12 mouse cellular contexts compared by ENCODE assay signal in genomic region chr8:117859734-117860133, GRCm38 (mm10). TPM values are rescaled to one million over a fixed set of nuclear protein-coding genes. Genes with fewer than 3 reads are reported as not detected.
DNase-seq lines count a peak whose midpoint lies in the region; ATAC-seq and TF ChIP-seq lines count a peak whose summit lies in the region.
"Had no signal": no experiment of that assay in that cellular context is flagged by ENCODE, and none has a peak within 500 bp of the region (broad histone marks: within the 10 kb centered on the region; RNA-seq: fewer than 3 reads in every experiment).

No protein-coding gene starts in this region.

- H3K27ac ChIP-seq in liver, adult 2 months (replicated peaks; ENCODE audit: insufficient read depth, low read depth, low read length) = no peak overlapping the region
- no peak overlapping the region for H3K27ac ChIP-seq in liver, postnatal 0 days (ENCODE audit: low read depth)
- H3K27ac ChIP-seq in forebrain, embryonic 12.5 days = no peak overlapping the region
- no peak overlapping the region for H3K27ac ChIP-seq in limb, embryonic 12.5 days
- H3K27ac ChIP-seq in small intestine, adult 2 months (ENCODE audit: insufficient read depth, low read depth, low read length) = no peak overlapping the region

- H3K4me2 ChIP-seq in liver, postnatal 0 days (ENCODE audit: low read depth, low read length) = no peak overlapping the region
- H3K4me2 ChIP-seq in forebrain, embryonic 12.5 days = peak overlapping the region; percentile 40
- peak overlapping the region; percentile 40 for H3K4me2 ChIP-seq in limb, embryonic 12.5 days

- no peaks in the 10 kb centered on the region for H3K79me2 ChIP-seq in liver, adult 2 months (ENCODE audit: control insufficient read depth, insufficient read depth, low read length)

- 0 out of 2 replicates have a peak, but pooled peaks cover 6% of the 10 kb centered on the region for H3K27me3 ChIP-seq in liver, adult 2 months (ENCODE audit: control insufficient read depth, insufficient read depth, low read length)
- H3K27me3 ChIP-seq in liver, postnatal 0 days (ENCODE audit: insufficient read depth, low read length) = no peaks in the 10 kb centered on the region
- H3K27me3 ChIP-seq in forebrain, embryonic 12.5 days = 0 out of 2 replicates have a peak, but pooled peaks cover 4% of the 10 kb centered on the region
- H3K27me3 ChIP-seq in limb, embryonic 12.5 days = peaks cover 8% of the 10 kb centered on the region; the same call in 1 of the 2 replicates
- no peaks in the 10 kb centered on the region for H3K27me3 ChIP-seq in small intestine, adult 2 months (ENCODE audit: control insufficient read depth, insufficient read depth, low read length)

- TF ChIP-seq POLR2A in liver, adult 2 months (IDR thresholded peaks at IDR 0.05; ENCODE audit: extremely low read depth, insufficient read depth, low read length) = no peak
- TF ChIP-seq POLR2A in small intestine, adult 2 months (IDR thresholded peaks at IDR 0.05; ENCODE audit: low read depth, low read length) = no peak

- no peak for ATAC-seq in liver, postnatal 0 days
- peak; percentile 57; the same call in 1 of the 2 replicates for ATAC-seq in forebrain, embryonic 12.5 days (ENCODE audit: low FRiP score)
- ATAC-seq in limb, embryonic 12.5 days (ENCODE audit: insufficient number of reproducible peaks, insufficient read depth, low FRiP score, low TSS enrichment, low read depth) = no peak
- ATAC-seq: Patski had no signal

- TF ChIP-seq EP300 in liver, postnatal 0 days (IDR thresholded peaks at IDR 0.05; ENCODE audit: low read depth) = no peak

- 18% methylated on average over 11 of the region's 11 CpGs for WGBS in liver, adult 2 months
- 13% methylated on average over 11 of the region's 11 CpGs for WGBS in liver, postnatal 0 days (ENCODE audit: insufficient replicate concordance)
- WGBS in forebrain, embryonic 12.5 days = 5% methylated on average over 11 of the region's 11 CpGs
- WGBS in limb, embryonic 12.5 days = 4% methylated on average over 11 of the region's 11 CpGs
- WGBS in small intestine, adult 2 months = 9% methylated on average over 11 of the region's 11 CpGs

- no peaks in the 10 kb centered on the region for H3K9me3 ChIP-seq in liver, postnatal 0 days (ENCODE audit: low read length)
- no peaks in the 10 kb centered on the region for H3K9me3 ChIP-seq in forebrain, embryonic 12.5 days
- H3K9me3 ChIP-seq in limb, embryonic 12.5 days = no peaks in the 10 kb centered on the region
- H3K9me3 ChIP-seq: megakaryocyte, embryonic 14.5 days had no signal

- no peak overlapping the region for H3K4me3 ChIP-seq in liver, adult 2 months (ENCODE audit: insufficient read depth, low read depth, low read length)
- H3K4me3 ChIP-seq in liver, postnatal 0 days (ENCODE audit: low read depth, low read length) = no peak overlapping the region
- H3K4me3 ChIP-seq in forebrain, embryonic 12.5 days (replicated peaks) = no peak overlapping the region
- peak overlapping the region; percentile 3; the same call in 1 of the 2 replicates for H3K4me3 ChIP-seq in limb, embryonic 12.5 days (replicated peaks)
- peak overlapping the region; percentile 8; the same call in 1 of the 2 replicates for H3K4me3 ChIP-seq in small intestine, adult 2 months (ENCODE audit: low read depth, low read length)
- H3K4me3 ChIP-seq: megakaryocyte, embryonic 14.5 days had no signal

- no peak overlapping the region for H3K9ac ChIP-seq in liver, adult 2 months (ENCODE audit: low read depth, low read length)
- H3K9ac ChIP-seq in liver, postnatal 0 days (replicated peaks) = no peak overlapping the region
- H3K9ac ChIP-seq in forebrain, embryonic 12.5 days = no peak overlapping the region
- no peak overlapping the region for H3K9ac ChIP-seq in limb, embryonic 12.5 days (replicated peaks)

- peak; percentile 16 for DNase-seq in liver, adult 2 months (ENCODE audit: extremely low read depth, low read depth, low spot score)
- no peak for DNase-seq in liver, postnatal 0 days
- no peak for DNase-seq in spleen, postnatal 10 days (ENCODE audit: low spot score in 2 of 2)
- DNase-seq in testis, postnatal 10 days (ENCODE audit: low spot score) = no peak
- DNase-seq: cerebellum, adult 18-20 months; gastrocnemius, postnatal 36 days; layer of hippocampus, postnatal 36 days had no signal

- no peaks in the 10 kb centered on the region for H3K4me1 ChIP-seq in liver, adult 2 months (ENCODE audit: control insufficient read depth, insufficient read depth, low read length)
- 0 out of 2 replicates have a peak, but pooled peaks cover 4% of the 10 kb centered on the region for H3K4me1 ChIP-seq in liver, postnatal 0 days (ENCODE audit: insufficient read depth)
- H3K4me1 ChIP-seq in forebrain, embryonic 12.5 days = peaks cover 11% of the 10 kb centered on the region
- H3K4me1 ChIP-seq in limb, embryonic 12.5 days (replicated peaks) = peaks cover 7% of the 10 kb centered on the region
- H3K4me1 ChIP-seq in small intestine, adult 2 months (ENCODE audit: control insufficient read depth, insufficient read depth, insufficient read length, low read length) = peaks cover 7% of the 10 kb centered on the region; the same call in 1 of the 2 replicates

- H3K36me3 ChIP-seq in liver, adult 2 months (ENCODE audit: control insufficient read depth, insufficient read depth, low read length) = no peaks in the 10 kb centered on the region
- no peaks in the 10 kb centered on the region for H3K36me3 ChIP-seq in liver, postnatal 0 days (replicated peaks; ENCODE audit: insufficient read depth, low read length)
- no peaks in the 10 kb centered on the region for H3K36me3 ChIP-seq in forebrain, embryonic 12.5 days (replicated peaks)
- H3K36me3 ChIP-seq in limb, embryonic 12.5 days = no peaks in the 10 kb centered on the region
- no peaks in the 10 kb centered on the region for H3K36me3 ChIP-seq in small intestine, adult 2 months (ENCODE audit: control insufficient read depth, insufficient read depth, low read length)

- TF ChIP-seq CTCF in liver, adult 2 months (IDR thresholded peaks at IDR 0.05; ENCODE audit: low read depth, low read length) = no peak
- TF ChIP-seq CTCF in liver, postnatal 0 days (IDR thresholded peaks at IDR 0.05; ENCODE audit: low read depth) = no peak
- no peak for TF ChIP-seq CTCF in small intestine, adult 2 months (IDR thresholded peaks at IDR 0.05; ENCODE audit: extremely low read depth, insufficient read length, insufficient replicate concordance, low read depth, low read length)

RNA-seq across cellular contexts. Expression of gene Mphosph6, which starts 58.0 kb away (rescaled TPM):
- 3.2 and 3.4 TPM in 2 replicates for total RNA-seq in liver, adult 2 months (2014; rRNA removed)
- 0.92 and 1.2 TPM in 2 replicates for polyA plus RNA-seq in liver, adult 2 months (2012; rRNA removed)
- polyA plus RNA-seq in liver, postnatal 0 days (2015; fragmentation: Nextera tagmentation; extraction: Ambion mirVana) = 17.2 and 18.7 TPM in 2 replicates
- polyA plus RNA-seq in forebrain, embryonic 12.5 days (2016; fragmentation: Nextera tagmentation; extraction: Ambion mirVana) = 53.7 and 54.5 TPM in 2 replicates
- 56.2 and 61.9 TPM in 2 replicates for polyA plus RNA-seq in limb, embryonic 12.5 days (2016; fragmentation: Nextera tagmentation; extraction: Ambion mirVana)
- polyA plus RNA-seq in small intestine, adult 2 months (2012; rRNA removed) = 1.5 and 2.1 TPM in 2 replicates

Comparison
In these comparisons a context has a peak if more than half of its experiments do, and no peak if none do; other contexts are left out.
1. H3K4me3 ChIP-seq: peak in limb, embryonic 12.5 days (single experiment) and small intestine, adult 2 months (single experiment); none in liver, adult 2 months (single experiment), liver, postnatal 0 days (single experiment) and forebrain, embryonic 12.5 days (single experiment).